Mouse (Mus musculus) gonadal fat pad, adult 2 months (tissue): Measurements from ENCODE around the gene Etl4. TPM values are rescaled to one million over a fixed set of nuclear protein-coding genes. Genes with fewer than 3 reads are reported as not detected.

Experiments used
- DNase-seq: peaks from one replicate; pipeline ENCODE4 v3.0.0-alpha.2; 2012; ENCODE audit warnings: low read depth
- polyA plus RNA-seq: library from polyadenylated mRNA; depleted of rRNA; stranded (reverse); fragments of >200 nt; gene quantifications from 2 replicates; pipeline ENCODE4 v1.2.3, GENCODE M21; 2012

Etl4 gene
- polyA plus RNA-seq, 1 experiment, result 25.9 TPM

DNA sequence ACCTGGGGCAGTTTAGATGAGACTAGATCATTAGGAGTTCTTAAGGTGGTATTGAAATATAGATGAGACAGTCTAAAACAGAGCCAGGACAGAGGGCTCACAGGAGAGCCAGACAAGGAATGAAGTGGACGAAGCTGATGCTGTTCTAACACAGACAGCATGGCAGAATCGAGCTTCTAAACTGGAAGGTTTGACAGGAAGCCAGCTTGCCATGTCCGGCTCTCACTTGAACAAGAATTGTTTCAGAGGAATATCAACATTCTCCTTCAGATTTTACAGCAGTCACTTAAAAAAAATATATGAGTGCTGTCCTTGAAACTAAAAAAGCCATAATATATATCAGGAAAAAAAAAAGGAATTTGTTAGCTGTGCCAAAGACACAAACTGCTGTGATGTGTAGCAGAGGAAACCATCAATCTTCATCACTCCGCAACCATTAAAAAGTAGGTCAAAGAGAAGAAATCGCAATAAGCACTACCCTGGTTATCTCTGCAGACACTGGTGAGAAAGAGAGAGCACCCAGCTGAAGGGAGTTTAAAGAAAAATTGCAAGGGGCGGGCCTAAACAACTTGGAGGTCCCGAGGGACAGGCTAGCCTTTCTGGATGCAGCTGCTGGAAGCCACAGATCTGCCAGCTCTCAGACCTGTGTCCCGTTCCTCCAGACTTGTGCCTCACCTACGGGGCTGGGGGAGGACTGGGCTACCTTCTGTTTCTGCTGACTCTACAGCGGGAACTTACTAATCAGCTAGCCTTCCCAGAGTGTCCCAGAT is 534.3 kb downstream of the Etl4 start:
- no peak for DNase-seq

DNA sequence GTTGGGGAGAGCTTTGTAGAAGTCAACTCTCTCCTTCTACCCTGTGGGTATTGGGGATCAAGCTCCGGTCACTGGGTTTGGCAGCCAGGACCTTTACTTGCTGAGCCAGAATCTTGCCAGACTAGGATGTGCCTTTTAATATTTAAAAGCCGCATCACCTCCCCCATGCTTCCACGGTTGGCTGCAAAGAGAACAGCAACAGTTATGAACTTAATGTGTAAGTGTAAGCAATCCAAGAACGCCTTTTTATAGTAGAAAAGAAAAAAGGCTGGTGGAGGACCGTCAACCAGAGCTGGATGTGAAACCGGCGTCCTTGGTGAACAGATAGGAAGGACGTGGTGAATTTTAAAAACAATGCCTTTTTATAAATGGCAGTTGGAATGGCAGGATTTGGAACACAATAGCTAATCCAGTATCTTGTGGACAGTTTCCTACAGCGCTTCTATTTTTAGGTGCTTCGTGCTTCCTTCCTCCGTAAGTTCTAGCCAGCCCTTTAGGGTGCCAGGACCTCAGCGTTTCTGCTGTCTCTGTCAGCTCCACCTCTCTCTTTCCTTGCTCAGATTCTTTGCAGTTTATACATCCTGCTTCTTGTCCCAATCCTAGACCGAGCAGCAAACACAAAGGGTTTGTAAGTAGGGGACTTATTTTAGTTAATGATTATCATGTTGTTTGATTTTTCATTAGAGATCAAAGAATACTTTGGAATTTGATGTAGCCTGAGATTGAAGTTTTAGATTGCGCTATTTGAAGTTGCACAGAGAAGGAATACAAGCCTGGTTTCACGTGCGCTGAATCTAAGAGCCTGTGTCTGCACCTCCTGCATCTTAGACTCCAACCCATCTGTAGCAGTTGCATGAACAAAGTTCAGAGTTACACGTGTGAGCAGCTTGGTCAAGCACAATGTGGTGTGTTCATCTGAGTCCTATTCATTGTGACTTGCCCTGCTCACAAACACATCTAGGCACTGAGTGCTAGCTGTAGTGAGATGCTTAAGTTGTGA is 535.9 kb downstream of the Etl4 start:
- no peak for DNase-seq

DNA sequence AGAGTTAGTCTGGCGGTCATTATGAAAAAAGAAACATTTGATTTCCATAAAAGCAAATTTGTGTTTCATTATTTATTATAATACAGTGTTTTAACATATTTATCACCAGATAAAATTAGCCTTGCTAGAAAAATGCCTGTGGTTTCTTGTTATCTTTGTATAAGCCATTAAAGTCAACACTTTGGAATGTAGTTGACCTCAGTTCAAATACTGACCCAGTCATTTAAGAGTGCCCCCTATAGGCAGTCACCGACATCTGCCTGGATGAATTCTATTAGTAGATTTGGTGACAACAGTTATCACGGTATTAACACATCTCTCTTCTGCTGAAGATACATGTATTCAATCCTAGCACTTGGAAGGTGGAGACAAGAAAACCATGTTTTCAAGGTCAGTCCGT is 536.6 kb downstream of the Etl4 start:
- DNase-seq, result no peak

DNA sequence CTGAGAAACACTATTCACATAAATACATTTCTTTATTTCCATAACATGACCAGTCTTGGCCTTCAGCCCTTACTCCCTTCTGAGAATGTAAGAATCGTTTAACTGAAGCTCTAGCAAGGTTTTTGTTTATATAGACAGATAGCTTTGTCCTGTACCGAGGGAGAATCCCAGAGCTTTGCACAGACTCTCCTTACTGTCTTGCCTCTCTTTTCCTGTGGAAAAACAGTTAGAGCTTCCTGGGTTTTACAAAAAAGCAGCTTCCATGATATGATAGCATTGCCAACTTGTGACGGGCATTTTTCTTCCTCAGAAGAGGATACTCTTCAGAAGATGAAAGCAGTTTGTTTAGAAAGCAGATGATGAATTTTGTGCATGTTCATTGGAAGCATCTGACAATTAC is 541.4 kb downstream of the Etl4 start:
- DNase-seq, result no peak

DNA sequence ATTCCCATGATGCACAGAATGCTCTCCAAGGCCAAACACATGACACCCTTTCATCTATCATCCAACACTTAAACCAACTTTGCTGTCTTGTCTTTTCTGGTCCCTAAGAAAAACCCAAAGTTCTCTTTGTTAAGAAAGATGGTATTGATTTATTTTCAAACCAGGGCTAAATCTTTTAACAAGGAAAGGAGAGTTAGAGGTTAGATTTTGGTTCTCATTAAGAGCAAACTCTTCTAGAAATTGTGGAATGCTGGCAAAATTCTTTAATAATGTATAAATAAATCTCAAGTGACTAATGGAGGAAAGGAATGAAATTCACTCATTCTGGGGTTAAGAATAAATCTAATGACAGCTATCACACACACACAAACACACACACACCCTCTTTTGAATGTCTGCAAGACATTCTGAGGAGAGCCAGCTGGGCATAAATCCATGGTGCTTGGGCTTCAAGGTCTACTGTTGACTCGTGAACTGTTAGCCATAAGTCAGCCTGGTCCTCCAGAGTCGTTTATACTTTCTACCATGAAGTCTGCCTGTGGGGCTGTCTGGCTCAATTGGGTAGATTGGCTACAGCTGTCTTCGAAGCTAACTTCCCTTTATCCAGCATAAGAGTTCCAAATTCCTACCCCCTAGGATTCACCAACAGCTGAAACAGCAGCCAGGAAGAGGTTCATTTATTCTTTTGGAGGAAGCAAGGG is 544.1 kb downstream of the Etl4 start:
- no peak for DNase-seq

DNA sequence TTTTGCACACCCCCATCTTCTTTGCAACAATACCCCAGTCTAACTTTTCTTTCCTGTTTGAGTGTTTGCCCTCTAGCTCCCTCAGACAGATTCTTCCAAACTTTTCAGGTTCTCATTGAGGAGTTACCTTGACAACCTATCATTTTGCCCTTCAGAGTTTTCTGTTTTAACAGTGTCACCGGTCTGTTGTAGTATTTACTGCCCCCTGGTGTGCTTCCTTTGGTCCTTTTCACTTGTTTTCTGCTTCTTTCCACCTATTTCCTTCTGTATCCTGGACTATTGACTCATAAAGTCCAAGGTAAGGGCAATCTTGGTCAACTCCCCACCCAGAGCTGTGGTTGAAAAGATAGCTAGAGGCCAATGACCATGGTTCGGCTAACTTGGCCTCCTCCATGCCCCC is 569.6 kb downstream of the Etl4 start:
- DNase-seq, result no peak

DNA sequence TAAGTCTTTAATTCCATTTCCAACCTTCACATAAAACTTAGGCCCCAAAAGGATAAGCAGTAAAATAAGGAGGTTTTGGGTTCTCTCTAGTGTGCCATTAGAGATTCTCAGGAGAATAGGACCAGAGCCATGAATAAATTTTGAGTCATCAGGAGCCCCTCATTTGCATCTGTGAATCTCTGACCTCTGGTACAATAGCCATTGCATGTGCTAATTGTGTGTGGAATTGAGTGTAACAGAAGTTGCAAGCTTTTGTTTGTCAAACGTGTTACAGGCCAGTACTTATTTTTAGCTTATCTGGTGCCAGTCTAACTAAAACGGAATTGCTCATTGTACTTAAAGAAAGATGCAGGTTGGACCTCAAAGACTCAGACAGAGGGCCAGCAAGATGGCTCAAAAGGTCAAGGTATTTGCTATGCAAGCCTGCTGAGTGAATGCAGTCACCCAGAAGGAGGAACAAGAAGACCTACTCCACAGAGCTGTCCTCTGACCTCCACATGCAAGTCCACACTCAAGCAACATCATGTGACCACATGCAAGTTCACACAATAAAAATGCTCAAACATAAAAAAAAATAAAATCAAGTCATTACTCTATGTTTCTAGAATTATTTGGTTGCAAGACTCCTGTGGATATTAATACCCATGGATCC is 576.7 kb downstream of the Etl4 start:
- no peak for DNase-seq

DNA sequence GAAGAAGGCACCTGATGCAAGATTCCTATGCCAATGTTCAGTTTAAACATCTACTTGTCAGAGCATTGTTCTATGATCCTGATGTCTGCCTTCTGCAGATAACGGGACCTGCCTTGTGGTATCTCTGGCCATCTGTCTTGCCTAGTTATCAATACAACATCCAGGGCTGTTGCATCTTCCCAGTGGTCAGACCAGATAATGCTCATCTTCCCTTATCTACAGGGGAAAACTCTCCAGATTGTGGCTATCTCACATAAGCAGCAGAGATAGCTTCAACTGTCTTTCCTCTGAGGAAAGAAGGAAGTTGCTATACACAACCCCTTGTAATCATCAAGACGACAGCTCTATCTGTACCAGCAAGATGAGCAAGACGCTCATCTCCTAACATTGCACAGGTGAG is 579.5 kb downstream of the Etl4 start:
- DNase-seq, result no peak

DNA sequence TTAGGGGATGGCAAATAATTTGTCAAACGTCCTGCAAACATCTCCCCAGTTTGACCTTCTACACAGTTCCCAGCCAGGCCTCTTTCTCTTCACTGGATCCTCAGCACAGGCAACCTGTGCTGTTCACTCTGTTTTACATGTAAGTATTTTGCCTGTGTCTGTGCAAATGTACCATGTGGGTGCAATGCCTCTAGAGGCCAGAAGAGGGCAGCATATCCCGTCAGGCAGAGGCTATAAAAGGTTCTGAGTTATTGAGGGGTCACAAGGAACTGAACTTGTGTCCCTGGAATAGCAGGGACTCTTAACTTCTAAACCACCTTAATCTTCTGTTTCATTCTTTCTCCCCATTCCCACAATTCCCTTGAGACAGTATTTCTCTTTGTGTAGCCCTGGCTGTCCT is 582.5 kb downstream of the Etl4 start:
- no peak for DNase-seq

DNA sequence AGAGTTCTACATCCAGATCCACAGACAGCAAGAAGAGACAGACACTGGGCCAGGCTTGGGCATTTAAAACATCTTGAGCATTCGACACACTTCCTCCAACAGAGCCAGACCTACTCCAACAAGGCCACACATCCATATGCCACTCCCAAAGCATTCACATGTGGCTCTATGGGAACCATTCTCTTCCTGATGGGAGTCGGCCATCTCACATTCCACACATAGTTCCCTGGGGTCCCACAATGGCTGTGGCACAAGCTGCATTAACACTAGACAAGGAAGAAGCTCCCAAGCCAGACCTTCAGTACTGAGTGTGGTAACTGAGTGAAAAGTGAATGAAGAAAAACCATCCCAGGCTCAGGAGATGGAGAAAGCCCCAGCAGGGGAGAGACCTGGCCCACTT is 584.2 kb downstream of the Etl4 start:
- DNase-seq, result no peak

DNA sequence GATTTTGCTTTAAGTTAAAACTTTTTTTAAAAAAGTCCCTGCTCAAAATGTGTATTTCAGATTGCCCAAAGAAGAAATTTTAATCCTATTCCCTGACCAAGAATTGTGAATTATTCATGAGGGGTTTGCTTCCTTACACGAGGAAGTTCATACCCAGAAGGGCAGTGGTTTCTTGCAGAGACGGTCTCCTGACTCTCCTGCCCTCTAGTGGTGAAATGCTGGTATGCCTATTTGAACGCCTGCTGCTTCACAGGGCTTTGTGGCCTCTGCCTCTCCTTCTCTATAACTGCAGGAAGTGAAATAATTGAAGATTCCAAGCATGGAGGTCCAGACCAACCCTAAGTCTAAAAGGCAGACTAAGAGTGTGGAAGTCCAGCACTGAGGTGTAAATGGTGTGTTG is 585.1 kb downstream of the Etl4 start:
- DNase-seq, result no peak

DNA sequence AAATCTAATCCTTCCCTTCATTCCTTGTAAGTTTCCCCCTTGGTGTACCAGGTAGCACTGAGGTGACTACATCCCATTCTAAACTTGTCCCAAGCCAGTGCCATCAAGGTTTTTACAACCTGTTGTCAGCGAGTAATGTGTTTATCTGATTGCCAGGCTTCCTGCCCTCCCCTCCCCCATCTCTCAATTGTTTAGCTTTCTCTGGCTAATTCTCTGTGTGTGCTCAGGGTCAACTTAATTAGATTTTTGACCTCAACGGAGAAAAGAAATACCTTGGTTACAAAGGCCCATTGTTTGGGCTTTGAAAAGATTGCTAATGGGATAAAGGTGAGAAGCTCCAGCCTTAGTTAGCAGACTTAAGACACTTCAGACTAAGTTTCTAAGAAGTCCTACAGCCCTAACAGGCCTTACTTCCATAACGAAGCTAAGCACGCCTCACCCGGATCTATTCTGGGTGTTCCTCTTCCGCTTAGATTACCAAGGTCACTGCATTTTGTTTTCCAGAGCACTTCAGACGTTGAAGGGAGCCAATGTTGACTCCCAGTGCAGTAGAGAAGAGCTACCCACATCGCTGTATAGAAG is 586.7 kb downstream of the Etl4 start:
- no peak for DNase-seq

DNA sequence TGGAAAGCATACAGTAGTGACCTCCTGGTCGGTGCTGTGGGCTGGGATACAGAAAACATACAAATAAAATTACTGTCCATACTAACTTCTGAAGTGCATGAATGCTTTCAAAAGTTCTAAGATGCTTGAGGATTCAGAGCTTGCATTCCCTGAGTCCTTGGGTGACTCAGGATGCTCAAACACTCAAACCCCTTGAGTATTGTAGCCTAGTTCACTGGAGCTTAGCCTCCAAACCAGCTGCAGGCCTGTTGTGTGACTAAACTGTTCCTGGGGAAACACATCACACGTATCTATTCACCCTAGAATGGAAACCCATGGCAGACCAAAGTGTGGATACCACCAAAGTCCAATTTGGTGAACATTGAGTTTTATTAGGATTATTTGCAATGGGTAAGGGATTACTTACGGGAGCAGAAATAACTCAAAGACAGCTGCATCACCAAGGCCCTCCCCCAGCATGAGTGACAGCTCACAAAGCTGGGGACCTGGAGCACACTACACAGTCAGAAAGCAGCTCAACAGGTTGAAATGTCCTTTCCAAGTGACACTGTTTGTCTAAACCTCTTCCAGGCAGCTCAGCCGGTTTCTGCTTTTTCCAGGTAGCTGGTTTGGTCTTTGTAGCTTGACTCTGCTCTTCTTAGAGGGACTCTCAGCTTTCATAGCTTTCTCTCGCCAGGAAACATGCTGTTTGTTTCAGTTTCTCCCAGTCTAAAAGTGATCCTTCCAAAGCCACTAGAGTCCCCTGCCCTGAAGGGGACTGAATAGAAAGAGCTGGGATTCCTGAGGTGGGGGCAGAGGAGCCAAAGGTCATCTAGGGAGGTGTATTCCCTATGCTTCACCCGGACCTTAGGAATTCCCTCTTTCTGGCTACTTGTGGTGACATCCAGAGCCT is 598.5 kb downstream of the Etl4 start:
- no peak for DNase-seq

DNA sequence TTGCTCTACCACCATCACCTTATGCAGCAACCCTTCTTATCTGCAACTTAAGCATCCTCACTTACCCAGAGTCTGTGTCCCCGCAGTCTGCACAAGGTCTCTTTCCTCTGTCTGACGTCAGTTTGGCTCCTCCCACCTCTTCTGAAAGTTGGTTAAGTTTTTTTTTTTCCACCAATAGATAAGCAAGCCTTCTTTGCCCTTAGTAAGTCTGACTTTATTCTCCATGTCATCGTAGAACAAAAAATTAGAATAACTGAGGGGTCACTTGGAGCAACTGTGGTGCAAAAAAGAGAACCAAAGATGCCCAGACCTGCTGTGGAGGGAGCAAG is 599.1 kb downstream of the Etl4 start:
- no peak for DNase-seq

DNA sequence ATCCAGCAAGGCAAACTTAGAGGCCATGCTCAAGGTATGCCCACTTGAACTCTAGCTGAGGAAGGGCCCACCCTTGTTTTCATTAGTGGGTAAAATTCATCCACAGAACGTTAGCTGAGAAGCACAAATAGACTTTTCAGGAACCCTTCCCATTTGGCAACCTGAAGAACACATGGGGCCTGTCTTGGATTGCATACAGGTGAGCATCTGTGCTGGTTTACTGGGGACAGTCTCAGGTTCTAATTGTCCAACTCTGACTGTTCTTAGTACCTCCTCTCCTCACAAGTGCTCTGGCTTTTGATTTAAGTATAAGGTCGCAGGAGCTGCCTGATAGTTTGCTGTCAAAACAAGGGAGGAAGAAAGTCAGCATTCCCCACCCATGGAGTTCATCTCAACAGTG is 600.5 kb downstream of the Etl4 start:
- DNase-seq, result no peak

DNA sequence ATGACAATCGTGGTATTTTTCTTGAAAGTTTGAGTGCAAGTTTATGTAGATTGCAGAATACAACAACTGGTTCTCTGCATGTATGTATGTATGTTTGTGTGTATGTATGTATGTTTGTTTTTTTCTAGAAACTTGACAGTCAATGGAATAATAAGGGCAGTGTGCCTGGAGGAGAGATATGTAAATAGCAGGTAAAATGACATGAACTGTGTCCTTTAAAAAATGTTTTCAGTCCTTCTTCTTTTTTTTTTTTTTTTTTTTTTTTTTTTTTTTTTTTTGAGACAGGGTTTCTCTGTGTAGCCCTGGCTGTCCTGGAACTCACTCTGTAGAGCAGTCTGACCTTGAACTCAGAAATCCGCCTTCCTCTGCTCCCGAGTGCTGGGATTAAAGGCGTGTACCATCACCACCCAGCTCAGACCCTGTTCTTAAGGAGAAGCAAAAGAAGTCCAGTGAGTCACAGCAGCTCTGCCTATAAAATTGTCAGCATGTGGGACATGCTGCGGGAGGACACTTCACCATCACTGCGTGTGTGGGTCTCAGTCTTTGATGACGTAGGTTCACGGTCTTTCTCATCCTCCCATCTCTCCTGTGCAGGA is 606.8 kb downstream of the Etl4 start:
- no peak for DNase-seq

DNA sequence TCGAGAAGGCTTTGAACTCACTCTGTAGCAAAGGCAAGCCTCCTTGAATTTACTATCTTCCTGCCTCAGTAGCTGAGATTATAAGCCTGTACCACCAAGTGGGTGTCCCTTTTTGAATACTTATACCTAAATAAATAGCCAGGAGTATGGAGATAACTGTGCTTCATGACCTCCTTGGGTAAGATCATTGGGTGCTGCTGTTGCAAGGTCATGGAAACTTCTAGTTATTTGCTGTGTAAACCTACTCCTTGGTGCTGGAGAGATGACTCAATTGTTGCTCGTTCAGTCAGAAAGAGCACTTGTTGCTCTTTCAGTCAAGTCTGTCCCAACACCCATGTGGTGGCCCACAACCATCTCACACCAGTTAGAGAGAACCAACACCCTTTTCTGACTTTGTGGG is 608.3 kb downstream of the Etl4 start:
- DNase-seq, result no peak

DNA sequence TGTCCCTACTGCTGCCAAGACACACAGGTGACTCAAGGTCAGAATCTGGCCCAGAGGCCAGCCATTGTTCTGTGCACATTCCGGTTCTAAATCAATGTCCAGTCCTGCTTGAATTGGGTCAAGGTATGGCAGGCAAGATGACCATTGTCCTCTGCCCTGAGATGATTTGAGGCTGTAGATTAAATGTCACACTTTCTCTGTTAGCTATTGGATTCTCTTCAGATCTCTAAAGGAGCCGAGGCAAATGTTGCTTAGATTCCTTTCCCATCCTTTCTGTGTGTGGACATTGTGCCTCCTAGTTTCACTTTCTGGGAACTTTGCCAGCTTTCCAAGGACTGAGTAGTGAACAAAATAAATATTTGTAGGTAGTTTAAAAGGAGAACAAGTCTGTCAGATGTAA is 608.9 kb downstream of the Etl4 start:
- DNase-seq, result no peak

DNA sequence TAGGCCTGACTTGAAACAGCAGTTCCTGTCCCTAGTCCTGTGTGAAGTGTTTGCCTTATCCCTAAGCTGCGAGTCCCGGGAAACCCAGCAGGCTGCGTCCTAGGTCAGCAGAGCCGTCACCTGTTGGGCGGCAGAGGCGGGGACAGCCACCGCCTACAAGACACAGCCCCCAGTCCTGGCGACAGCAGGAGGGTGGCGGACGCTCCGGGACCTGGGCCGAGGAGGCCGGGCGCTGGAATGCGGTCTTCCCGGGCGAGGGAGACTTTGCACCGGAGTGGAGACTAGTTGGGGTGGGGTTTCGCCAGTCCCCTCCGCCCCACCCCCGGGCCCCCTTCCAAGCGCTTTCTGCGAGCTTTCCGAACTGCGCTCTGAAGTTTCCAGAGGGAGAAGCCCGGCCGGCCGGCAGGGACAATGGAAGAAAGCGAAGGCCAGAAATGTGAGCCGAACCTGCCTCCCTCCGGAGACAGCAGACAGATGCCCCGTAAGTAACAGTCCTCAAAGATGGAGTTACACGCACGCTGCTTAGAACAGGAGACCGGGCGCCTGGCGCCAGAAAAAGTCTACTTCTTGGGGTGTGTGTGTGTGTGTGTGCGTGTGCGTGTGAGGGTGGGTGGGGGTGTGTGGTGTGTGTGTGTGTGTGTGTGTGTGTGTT is 610.0 kb downstream of the Etl4 start:
- no peak for DNase-seq

DNA sequence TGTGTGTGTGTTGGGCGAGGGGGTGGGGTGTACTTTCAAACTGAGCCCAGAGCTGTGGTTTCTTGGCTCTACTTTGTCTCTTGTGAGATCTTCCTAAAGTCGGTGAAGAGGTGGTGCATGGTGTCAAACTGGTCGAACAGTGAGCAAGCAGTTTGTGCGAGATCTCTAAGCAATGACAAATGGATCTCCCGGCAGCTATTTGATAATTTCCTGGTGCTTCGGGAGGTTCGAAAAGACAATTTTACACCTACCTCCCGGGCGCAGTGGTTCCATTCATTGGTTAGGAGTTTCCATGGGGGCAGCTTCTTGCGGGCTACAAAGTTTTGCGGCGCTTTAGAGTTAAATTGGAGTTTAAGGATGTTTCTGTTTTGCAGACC is 610.5 kb downstream of the Etl4 start:
- no peak for DNase-seq
